Mouse (Mus musculus) midbrain, embryonic 15.5 days (tissue): Measurements from ENCODE around the gene Herpud2. TPM values are rescaled to one million over a fixed set of nuclear protein-coding genes. Genes with fewer than 3 reads are reported as not detected.
A peak's percentile ranks its signal among the peaks of the same experiment; 100 is the strongest.

Source experiments
- ATAC-seq: fragments of 200-750 bp; cut with Nextera tagmentation; replicated peaks from 2 replicates; pipeline ENCODE4 v1.8.0; 2017; ENCODE audit warnings: moderate TSS enrichment
- H3K27ac ChIP-seq: fragments of 300-500 bp; sonication (generic); 2 replicates; pipeline ENCODE4 v1.5.1; 2015; ENCODE audit warnings: mild to moderate bottlenecking, inconsistent platforms
- H3K27me3 ChIP-seq: fragments of 300-500 bp; sonication (generic); replicated peaks from 2 replicates; pipeline ENCODE4 v1.6.1; 2015; ENCODE audit warnings: inconsistent platforms
- H3K36me3 ChIP-seq: fragments of 300-500 bp; sonication (generic); replicated peaks from 2 replicates; pipeline ENCODE4 v1.6.1; 2015; ENCODE audit warnings: inconsistent platforms
- H3K4me1 ChIP-seq: fragments of 300-500 bp; sonication (generic); 2 replicates; pipeline ENCODE4 v1.6.1; 2015; ENCODE audit warnings: inconsistent platforms
- H3K4me2 ChIP-seq: fragments of 300-500 bp; sonication (generic); 2 replicates; pipeline ENCODE4 v1.6.1; 2015; ENCODE audit warnings: inconsistent platforms, mild to moderate bottlenecking, moderate library complexity
- H3K4me3 ChIP-seq: fragments of 300-500 bp; sonication (generic); 2 replicates; pipeline ENCODE4 v1.5.1; 2015; ENCODE audit warnings: mild to moderate bottlenecking, inconsistent platforms
- H3K9ac ChIP-seq: fragments of 300-500 bp; sonication (generic); 2 replicates; pipeline ENCODE4 v1.6.1; 2015; ENCODE audit warnings: mild to moderate bottlenecking, inconsistent platforms
- H3K9me3 ChIP-seq: fragments of 300-500 bp; sonication (generic); 2 replicates; pipeline ENCODE4 v1.6.1; 2016; ENCODE audit warnings: inconsistent platforms
- WGBS: fragments of 180-500 bp; shearing (Covaris S2); methylation state at CpG from one replicate; pipeline ENCODE4 v1.1.7; 2015; ENCODE audit warnings: mixed read lengths; 5-methylcytosine and 5-hydroxymethylcytosine counted together
- polyA plus RNA-seq: library from polyadenylated mRNA; unstranded; fragments of >200 nt; fragmentation: Nextera tagmentation; extraction: Ambion mirVana; gene quantifications from 2 replicates; pipeline ENCODE4 v1.2.1, GENCODE M21; 2015

The Herpud2 gene
- polyA plus RNA-seq: 33.6 and 35.8 TPM in 2 replicates

DNA sequence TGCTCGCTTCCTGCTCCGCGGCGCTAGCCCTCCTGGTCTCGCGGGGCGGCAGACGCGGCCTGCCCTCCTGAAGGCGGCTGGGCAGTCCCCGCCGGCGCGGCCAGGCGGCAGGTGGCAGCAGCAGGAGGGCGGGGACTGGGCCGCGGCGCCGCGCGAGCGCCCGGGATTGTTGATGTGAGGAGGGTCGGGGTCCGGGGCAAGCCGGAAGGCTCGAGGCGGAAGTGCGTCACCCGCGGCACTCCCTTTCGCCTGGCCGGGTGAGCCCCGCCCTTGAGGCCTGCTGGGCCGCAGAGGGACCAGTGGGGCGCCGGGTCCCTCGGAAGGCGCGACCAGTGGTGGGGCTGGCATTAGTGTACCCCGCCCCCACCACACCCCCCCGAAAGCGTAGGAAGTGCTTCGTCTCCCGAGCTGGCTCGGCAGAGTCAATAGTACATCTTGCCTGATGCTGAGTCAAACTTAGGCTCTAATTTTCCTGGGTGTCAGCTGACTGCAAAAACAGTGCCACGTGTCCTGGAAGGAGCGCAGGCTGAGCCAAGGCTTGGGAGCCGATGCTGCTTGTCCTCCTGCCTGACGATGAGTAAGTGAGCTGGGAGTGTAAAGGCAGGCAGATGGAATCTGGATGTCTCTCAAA lies at the start of gene Herpud2:
Gene Herpud2, minus strand, starts transcription at position 210 of the 631 bp plus-strand sequence.
- 0% methylated on average over 51 of the region's 51 CpGs for WGBS

DNA sequence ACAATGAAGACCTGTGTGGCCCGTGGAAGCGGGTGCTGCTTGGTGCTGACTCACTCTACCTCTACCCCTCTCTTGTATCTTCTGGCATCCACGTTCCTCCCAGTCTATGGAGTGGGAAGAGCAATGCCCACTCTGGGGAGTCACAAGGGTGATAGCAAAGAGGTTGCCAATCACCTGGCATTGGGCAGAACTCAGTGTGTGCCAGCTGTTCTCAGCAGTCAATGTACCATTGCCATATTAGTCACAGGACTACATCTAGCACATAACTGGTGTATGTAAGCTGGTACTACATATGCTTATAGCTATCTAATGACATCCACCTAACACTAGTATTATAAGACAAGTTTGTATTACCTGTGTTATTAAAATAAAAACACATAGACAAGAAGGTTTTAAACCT lies 49.4 kb upstream of the Herpud2 start:
- H3K4me3 ChIP-seq: no peak overlapping the region
- H3K27ac ChIP-seq: no peak overlapping the region
- H3K9me3 ChIP-seq: no peaks in the 10 kb centered on the region
- no peaks in the 10 kb centered on the region for H3K27me3 ChIP-seq
- H3K4me2 ChIP-seq: no peak overlapping the region
- H3K4me1 ChIP-seq: no peaks in the 10 kb centered on the region
- H3K9ac ChIP-seq: no peak overlapping the region
- WGBS: 91% methylated on average over 3 of the region's 3 CpGs
- no peaks in the 10 kb centered on the region for H3K36me3 ChIP-seq
- no peak for ATAC-seq

More for the DNA sequence above, at the start of gene Herpud2:
- peaks cover 34% of the 10 kb centered on the region for H3K4me1 ChIP-seq
- H3K9me3 ChIP-seq: no peaks in the 10 kb centered on the region
- H3K4me2 ChIP-seq: peak within 1 kb of the TSS; percentile 76
- H3K27ac ChIP-seq: peak within 1 kb of the TSS; percentile 98
- H3K27me3 ChIP-seq: no peaks in the 10 kb centered on the region
- H3K4me3 ChIP-seq: peak within 1 kb of the TSS; percentile 98
- peak; percentile 99 for ATAC-seq
- H3K36me3 ChIP-seq: no peaks in the 10 kb centered on the region
- peak within 1 kb of the TSS; percentile 94 for H3K9ac ChIP-seq

DNA sequence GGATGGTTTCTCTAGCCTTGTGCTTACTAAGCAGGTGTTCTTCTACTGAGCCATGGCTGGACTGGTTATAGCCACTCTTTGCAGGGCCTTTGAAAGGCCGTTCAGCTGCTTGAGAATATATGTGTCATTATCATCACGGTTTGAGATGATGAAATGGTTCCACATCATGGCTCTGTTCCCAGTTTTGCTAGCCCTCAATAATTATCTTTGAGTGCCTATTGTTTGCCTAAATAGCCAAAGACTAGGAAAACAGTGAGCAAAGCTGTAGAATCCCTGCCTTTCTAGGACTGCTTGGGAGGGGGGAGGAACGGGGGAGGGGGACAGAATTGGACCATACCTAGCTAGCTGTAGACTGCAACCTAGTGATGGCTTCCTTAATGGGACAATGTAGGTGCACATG lies 48.5 kb upstream of the Herpud2 start:
- Histone ChIP-seq H3K27me3 (no peaks in the 10 kb centered on the region), H3K4me1 (no peaks in the 10 kb centered on the region), H3K27ac (no peak overlapping the region), H3K4me3 (no peak overlapping the region), H3K4me2 (no peak overlapping the region), H3K9ac (no peak overlapping the region), H3K9me3 (no peaks in the 10 kb centered on the region), H3K36me3 (no peaks in the 10 kb centered on the region)
- no peak for ATAC-seq
- WGBS: 77% methylated on average over 3 of the region's 3 CpGs

DNA sequence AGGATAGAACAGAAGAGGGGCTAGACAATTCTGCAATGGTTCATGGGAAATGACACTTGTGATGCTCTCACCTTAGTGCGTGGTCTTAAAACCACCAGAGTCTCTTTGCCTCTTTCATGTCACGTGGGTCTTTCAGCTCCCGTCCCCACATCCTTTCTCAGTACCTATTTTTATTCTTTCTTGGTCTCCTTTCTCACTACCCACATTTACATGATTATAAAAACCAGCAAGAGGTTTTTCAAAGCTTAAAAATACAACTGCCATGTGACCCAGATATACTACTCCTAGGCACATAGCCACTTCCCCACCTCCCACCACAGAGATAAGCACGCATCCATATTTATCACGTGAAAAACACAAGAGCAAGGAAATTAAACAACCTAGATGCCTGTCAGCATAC lies 45.1 kb upstream of the Herpud2 start:
- Histone ChIP-seq H3K36me3 (no peaks in the 10 kb centered on the region), H3K4me3 (no peak overlapping the region), H3K9ac (no peak overlapping the region), H3K4me2 (no peak overlapping the region), H3K27ac (no peak overlapping the region), H3K9me3 (no peaks in the 10 kb centered on the region), H3K4me1 (no peaks in the 10 kb centered on the region), H3K27me3 (no peaks in the 10 kb centered on the region)
- ATAC-seq: no peak
- WGBS: 87% methylated on average over 5 of the region's 5 CpGs

DNA sequence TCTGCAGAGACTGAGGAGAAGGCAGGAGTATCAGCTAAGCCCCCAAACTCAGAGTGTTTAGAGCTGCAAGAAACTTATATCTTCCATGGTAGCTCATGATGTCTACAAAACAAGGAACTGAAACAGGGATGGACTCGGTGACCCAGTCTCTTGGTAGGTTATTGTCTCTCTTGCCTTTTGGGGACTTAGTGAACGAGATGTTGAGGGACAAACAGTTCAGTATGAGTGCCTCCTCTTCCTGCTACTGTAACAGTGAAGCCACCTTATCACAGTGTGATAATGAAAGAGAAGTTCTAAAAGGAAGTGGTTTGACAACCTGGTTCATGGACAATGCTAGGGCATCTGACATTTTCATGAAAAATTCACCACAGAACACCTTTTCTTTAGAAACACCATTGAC lies 40.0 kb upstream of the Herpud2 start:
- no peaks in the 10 kb centered on the region for H3K9me3 ChIP-seq
- no peak overlapping the region for H3K4me3 ChIP-seq
- no peaks in the 10 kb centered on the region for H3K27me3 ChIP-seq
- 79% methylated on average over 2 of the region's 2 CpGs for WGBS
- H3K36me3 ChIP-seq: no peaks in the 10 kb centered on the region
- no peak for ATAC-seq
- H3K27ac ChIP-seq: no peak overlapping the region
- H3K9ac ChIP-seq: no peak overlapping the region
- H3K4me2 ChIP-seq: no peak overlapping the region
- no peaks in the 10 kb centered on the region for H3K4me1 ChIP-seq

DNA sequence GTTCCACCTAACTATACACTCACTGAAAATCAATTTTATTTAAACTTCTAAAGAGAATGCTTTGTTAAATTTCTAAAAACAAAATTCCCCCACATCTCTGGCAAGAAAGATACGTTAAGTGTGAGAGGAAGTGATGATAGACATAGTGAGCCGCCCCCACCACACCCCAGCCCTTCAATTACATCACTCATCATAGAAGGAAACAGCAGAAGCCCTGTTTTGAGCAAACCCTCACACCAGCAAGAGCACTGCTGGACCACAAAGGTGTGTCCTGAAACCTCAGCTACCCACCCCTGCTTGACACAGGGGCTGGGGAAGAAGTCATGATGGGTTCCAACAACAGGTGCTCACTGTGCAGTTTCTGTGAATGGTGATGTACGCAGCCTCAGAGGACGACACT lies 34.9 kb upstream of the Herpud2 start:
- WGBS: 91% methylated on average over 4 of the region's 4 CpGs
- Histone ChIP-seq H3K4me3 (no peak overlapping the region), H3K9ac (no peak overlapping the region), H3K4me1 (no peaks in the 10 kb centered on the region), H3K9me3 (no peaks in the 10 kb centered on the region), H3K4me2 (no peak overlapping the region), H3K36me3 (no peaks in the 10 kb centered on the region), H3K27ac (no peak overlapping the region), H3K27me3 (no peaks in the 10 kb centered on the region)
- ATAC-seq: no peak

DNA sequence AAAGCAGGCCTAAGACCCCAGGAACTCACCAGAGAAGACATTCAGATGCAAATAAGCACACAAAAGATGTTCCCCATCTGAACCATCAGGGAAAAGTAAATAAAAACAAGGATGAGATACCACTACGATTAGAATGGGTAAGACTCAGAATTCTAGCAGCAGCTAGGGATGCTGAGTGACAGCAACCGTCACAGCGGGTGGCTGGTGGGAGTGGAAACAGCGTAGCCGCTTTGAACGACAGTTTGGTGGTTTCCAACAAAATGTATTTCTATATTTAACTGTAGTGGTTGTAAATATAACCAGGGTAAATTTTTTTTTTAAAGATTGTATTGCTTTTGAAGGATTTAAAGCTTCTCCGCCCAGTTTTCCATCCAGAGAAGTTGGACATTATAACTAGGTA lies 34.2 kb upstream of the Herpud2 start:
- H3K36me3 ChIP-seq: no peaks in the 10 kb centered on the region
- no peak overlapping the region for H3K4me3 ChIP-seq
- H3K4me1 ChIP-seq: no peaks in the 10 kb centered on the region
- no peak for ATAC-seq
- H3K27ac ChIP-seq: no peak overlapping the region
- no peak overlapping the region for H3K4me2 ChIP-seq
- no peak overlapping the region for H3K9ac ChIP-seq
- no peaks in the 10 kb centered on the region for H3K9me3 ChIP-seq
- WGBS: 38% methylated on average over 7 of the region's 7 CpGs
- no peaks in the 10 kb centered on the region for H3K27me3 ChIP-seq

DNA sequence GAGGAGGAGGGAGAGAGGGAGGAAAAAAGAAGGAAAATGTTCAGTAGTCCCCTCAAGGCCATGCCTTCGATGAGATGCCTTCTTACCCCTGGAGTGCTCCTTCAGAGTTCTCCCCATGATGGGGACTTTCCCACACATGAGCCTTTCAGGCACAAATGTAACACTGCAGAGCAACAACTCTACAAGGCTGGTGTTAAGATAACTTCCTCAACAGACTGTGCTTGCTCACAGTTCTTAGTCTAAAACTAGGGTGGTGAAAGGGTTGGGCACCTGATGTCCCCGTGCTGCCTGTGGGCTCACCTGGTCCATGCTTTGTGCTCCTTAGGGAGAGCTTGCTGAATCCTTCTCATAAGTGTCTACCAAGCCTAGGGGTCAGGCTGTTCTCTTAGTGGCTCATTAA lies 33.0 kb upstream of the Herpud2 start:
- Histone ChIP-seq H3K9ac (no peak overlapping the region), H3K36me3 (no peaks in the 10 kb centered on the region), H3K9me3 (no peaks in the 10 kb centered on the region), H3K27me3 (no peaks in the 10 kb centered on the region), H3K27ac (no peak overlapping the region), H3K4me1 (no peaks in the 10 kb centered on the region), H3K4me3 (no peak overlapping the region), H3K4me2 (no peak overlapping the region)
- no peak for ATAC-seq
- WGBS: 90% methylated on average over 2 of the region's 2 CpGs

DNA sequence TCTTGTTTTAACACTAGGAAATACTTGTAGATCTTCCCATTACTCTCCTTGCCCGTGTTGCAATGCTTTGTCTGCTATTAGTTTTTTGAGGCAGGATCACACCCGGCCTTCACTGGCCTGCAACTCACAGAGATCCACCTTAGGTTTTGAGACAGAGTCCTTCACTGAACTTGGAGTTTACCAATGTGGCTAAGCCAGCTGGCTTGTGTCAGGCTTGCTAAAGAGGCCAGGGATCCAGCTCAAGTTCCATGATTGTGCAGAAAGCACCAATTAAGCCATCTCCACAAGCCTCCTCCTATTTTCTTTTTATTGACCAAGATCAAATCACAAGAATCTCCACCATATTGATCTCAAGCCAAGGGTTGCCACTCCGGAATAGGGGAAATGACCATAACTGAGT lies 26.4 kb upstream of the Herpud2 start:
- H3K27ac ChIP-seq: no peak overlapping the region
- ATAC-seq: no peak
- H3K27me3 ChIP-seq: no peaks in the 10 kb centered on the region
- 85% methylated on average over 3 of the region's 3 CpGs for WGBS
- H3K9me3 ChIP-seq: no peaks in the 10 kb centered on the region
- no peaks in the 10 kb centered on the region for H3K36me3 ChIP-seq
- no peak overlapping the region for H3K4me3 ChIP-seq
- H3K4me1 ChIP-seq: no peaks in the 10 kb centered on the region
- no peak overlapping the region for H3K4me2 ChIP-seq
- H3K9ac ChIP-seq: no peak overlapping the region

DNA sequence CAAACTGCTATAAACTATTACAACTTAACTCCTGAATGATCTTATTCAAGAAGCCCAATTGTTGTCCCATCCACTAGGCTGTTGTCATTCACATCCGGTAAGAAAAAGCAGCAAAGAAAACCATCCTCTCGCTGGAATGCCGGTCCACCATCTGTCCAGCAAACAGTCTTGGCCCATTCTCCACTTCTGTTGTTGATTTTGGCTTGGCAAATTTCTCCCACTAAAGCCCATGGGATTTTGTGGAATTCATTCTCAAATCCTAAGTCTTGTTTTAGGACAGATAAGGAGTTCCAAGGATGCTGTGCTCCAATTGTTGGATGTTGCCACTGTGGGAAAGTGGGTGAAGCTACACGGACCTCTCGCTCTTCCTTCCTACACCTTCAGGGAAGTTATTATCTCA lies 25.6 kb upstream of the Herpud2 start:
- Histone ChIP-seq H3K4me1 (no peaks in the 10 kb centered on the region), H3K9me3 (no peaks in the 10 kb centered on the region), H3K4me3 (no peak overlapping the region), H3K9ac (no peak overlapping the region), H3K36me3 (no peaks in the 10 kb centered on the region), H3K27ac (no peak overlapping the region), H3K4me2 (no peak overlapping the region), H3K27me3 (no peaks in the 10 kb centered on the region)
- no peak for ATAC-seq
- WGBS: 94% methylated on average over 5 of the region's 5 CpGs

DNA sequence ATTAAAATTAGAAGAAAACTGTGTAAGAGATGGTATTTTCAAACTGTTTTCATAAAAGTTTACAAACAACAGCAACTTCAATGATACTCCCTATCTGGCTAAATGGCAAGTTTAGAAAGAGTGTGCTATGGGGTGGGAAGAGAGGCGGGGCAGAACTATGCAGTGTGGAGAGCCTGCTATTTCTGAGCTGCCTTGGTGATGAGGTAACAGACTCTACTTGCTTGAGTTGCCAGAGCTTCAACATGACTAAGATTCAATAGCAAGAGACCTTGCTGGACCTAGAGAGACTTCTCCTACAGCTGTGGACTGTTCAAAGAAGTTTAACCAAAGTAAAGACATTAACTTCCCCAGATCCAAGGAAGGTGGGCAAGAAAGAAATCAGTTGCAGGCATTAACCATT lies 24.9 kb upstream of the Herpud2 start:
- H3K9ac ChIP-seq: no peak overlapping the region
- no peak overlapping the region for H3K4me2 ChIP-seq
- WGBS: 89% methylated on average over 1 of the region's 1 CpGs
- no peaks in the 10 kb centered on the region for H3K36me3 ChIP-seq
- no peaks in the 10 kb centered on the region for H3K4me1 ChIP-seq
- no peak overlapping the region for H3K27ac ChIP-seq
- H3K4me3 ChIP-seq: no peak overlapping the region
- H3K27me3 ChIP-seq: no peaks in the 10 kb centered on the region
- no peak for ATAC-seq
- no peaks in the 10 kb centered on the region for H3K9me3 ChIP-seq

DNA sequence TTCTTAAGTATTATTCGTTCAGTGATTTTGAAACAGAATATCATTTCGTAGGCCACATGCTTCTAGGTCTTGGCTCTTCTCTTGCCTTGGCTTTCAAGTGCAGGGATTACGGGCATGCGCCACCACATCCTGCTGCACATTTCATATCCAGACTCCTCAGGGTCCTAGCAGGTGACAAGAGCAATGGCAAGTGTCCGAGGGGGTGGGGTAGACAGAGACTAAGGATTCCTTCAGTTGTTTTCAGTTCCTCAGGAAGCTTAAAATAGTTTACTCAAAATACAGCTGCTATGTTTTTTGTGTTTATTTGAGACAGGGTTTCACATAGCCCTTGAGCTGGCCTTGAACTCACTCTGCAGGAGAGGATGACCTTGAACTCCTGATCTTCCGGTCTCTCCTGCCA lies 24.4 kb upstream of the Herpud2 start:
- Histone ChIP-seq H3K27me3 (no peaks in the 10 kb centered on the region), H3K4me3 (no peak overlapping the region), H3K4me1 (no peaks in the 10 kb centered on the region), H3K9me3 (no peaks in the 10 kb centered on the region), H3K9ac (no peak overlapping the region), H3K27ac (no peak overlapping the region), H3K4me2 (no peak overlapping the region), H3K36me3 (no peaks in the 10 kb centered on the region)
- no peak for ATAC-seq
- WGBS: 89% methylated on average over 6 of the region's 6 CpGs

DNA sequence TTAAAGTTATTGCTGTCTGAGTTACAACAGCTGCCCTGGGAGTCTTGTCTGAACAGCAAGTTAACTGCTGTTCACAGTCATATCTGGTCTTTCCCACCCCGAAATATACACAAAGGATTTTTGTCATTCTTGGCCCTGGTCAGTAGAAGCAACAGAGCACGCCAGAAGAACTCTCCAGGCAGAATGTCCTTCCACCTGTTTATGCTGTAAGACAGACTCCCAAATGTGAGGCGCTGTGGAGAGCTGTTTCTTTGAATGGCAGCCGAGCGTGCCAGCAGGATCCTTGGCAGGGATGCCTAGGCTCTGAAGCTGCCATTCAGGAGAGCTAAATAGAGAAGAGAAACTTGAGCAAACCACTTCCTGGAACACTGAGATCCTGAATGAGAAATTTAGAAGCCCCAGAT lies 23.4 kb upstream of the Herpud2 start:
- H3K36me3 ChIP-seq: no peaks in the 10 kb centered on the region
- H3K9ac ChIP-seq: no peak overlapping the region
- 45% methylated on average over 5 of the region's 5 CpGs for WGBS
- peak; percentile 48; the same call in 1 of the 2 replicates for ATAC-seq
- H3K4me2 ChIP-seq: no peak overlapping the region
- H3K4me1 ChIP-seq: no peaks in the 10 kb centered on the region
- H3K9me3 ChIP-seq: no peaks in the 10 kb centered on the region
- H3K27ac ChIP-seq: no peak overlapping the region
- no peak overlapping the region for H3K4me3 ChIP-seq
- H3K27me3 ChIP-seq: no peaks in the 10 kb centered on the region
